ENCODE assay signal across 9 mouse cellular contexts in genomic region chr6:90808544-90808943, GRCm38 (mm10).
DNase-seq lines count a peak whose midpoint lies in the region; ATAC-seq lines count a peak whose summit lies in the region.
"Had no signal": no experiment of that assay in that cellular context is flagged by ENCODE, and none has a peak within 500 bp of the region (broad histone marks: within the 10 kb centered on the region; RNA-seq: fewer than 3 reads in every experiment).

No protein-coding gene starts in this region.

- no peaks in the 10 kb centered on the region for H3K9me3 ChIP-seq in heart, embryonic 14.5 days (ENCODE audit: control insufficient read depth, low read length)
- H3K9me3 ChIP-seq in forebrain, embryonic 13.5 days (replicated peaks), result no peaks in the 10 kb centered on the region
- no peaks in the 10 kb centered on the region for H3K9me3 ChIP-seq in midbrain, embryonic 11.5 days (ENCODE audit: control insufficient read depth, low read length)
- H3K9me3 ChIP-seq: embryonic facial prominence, embryonic 12.5 days had no signal

- H3K9ac ChIP-seq in heart, embryonic 14.5 days (ENCODE audit: low read length), result peak overlapping the region; percentile 49
- H3K9ac ChIP-seq in forebrain, embryonic 13.5 days, result peak overlapping the region; percentile 23
- no peak overlapping the region for H3K9ac ChIP-seq in midbrain, embryonic 11.5 days (ENCODE audit: low read length)
- H3K9ac ChIP-seq: embryonic facial prominence, embryonic 12.5 days had no signal

- ATAC-seq in heart, embryonic 14.5 days (ENCODE audit: insufficient number of reproducible peaks, insufficient read depth, low FRiP score, low read depth), result 0 out of 2 replicates have a peak, but pooled peaks have one; percentile 11
- ATAC-seq in forebrain, embryonic 13.5 days, result no peak; the same call in 1 of the 2 replicates
- ATAC-seq in midbrain, embryonic 11.5 days (ENCODE audit: low FRiP score), result peak; percentile 62; the same call in 1 of the 2 replicates

- H3K4me3 ChIP-seq in heart, embryonic 14.5 days (ENCODE audit: control insufficient read depth in 1 of 2, insufficient read depth in 1 of 2, low read depth in 1 of 2, low read length in 2 of 2), result no peak overlapping the region
- H3K4me3 ChIP-seq in forebrain, embryonic 13.5 days, result no peak overlapping the region
- no peak overlapping the region for H3K4me3 ChIP-seq in midbrain, embryonic 11.5 days (ENCODE audit: low read depth, low read length)
- H3K4me3 ChIP-seq: embryonic facial prominence, embryonic 12.5 days had no signal

- DNase-seq in heart, adult 18-20 months, result no peak
- DNase-seq in ZHBTc4 (ENCODE audit: low read depth, low spot score), result peak; percentile 30
- peak; percentile 83 for DNase-seq in midbrain, embryonic 11.5 days (ENCODE audit: low spot score, missing footprints)
- no peak for DNase-seq in adrenal gland, postnatal 36 days
- no peak for DNase-seq in adrenal gland, adult 2 months
- no peak for DNase-seq in lung, postnatal 25 days (ENCODE audit: low spot score)

- peak overlapping the region; percentile 89 to 94 for H3K27ac ChIP-seq in heart, embryonic 14.5 days (replicated peaks in 1 of 2; ENCODE audit: control insufficient read depth in 1 of 2, insufficient read depth in 1 of 2, low read depth in 2 of 2, low read length in 2 of 2)
- H3K27ac ChIP-seq in forebrain, embryonic 13.5 days, result peak overlapping the region; percentile 0; the same call in 1 of the 2 replicates
- H3K27ac ChIP-seq in midbrain, embryonic 11.5 days (ENCODE audit: low read depth, low read length), result no peak overlapping the region
- H3K27ac ChIP-seq: embryonic facial prominence, embryonic 12.5 days had no signal

- whole genome bisulfite sequencing in heart, embryonic 14.5 days, result 13% methylated on average over 5 of the region's 5 CpGs
- 11% methylated on average over 5 of the region's 5 CpGs for WGBS in forebrain, embryonic 13.5 days
- 7% methylated on average over 5 of the region's 5 CpGs for WGBS in midbrain, embryonic 11.5 days

- H3K27me3 ChIP-seq in heart, embryonic 14.5 days (ENCODE audit: control insufficient read depth, insufficient read depth, low read length), result no peaks in the 10 kb centered on the region
- H3K27me3 ChIP-seq in forebrain, embryonic 13.5 days, result no peaks in the 10 kb centered on the region
- no peaks in the 10 kb centered on the region for H3K27me3 ChIP-seq in midbrain, embryonic 11.5 days (ENCODE audit: control insufficient read depth, insufficient read depth, low read length)
- H3K27me3 ChIP-seq: embryonic facial prominence, embryonic 12.5 days had no signal

- H3K4me2 ChIP-seq in heart, embryonic 14.5 days (ENCODE audit: low read length), result peak overlapping the region; percentile 45
- H3K4me2 ChIP-seq in forebrain, embryonic 13.5 days, result peak overlapping the region; percentile 64
- H3K4me2 ChIP-seq in midbrain, embryonic 11.5 days, result no peak overlapping the region
- H3K4me2 ChIP-seq: embryonic facial prominence, embryonic 12.5 days had no signal

- H3K4me1 ChIP-seq in heart, embryonic 14.5 days (ENCODE audit: control insufficient read depth in 2 of 2, insufficient read depth in 2 of 2, low read length in 2 of 2), result peaks cover 48 to 66% of the 10 kb centered on the region in 2 experiments
- peaks cover 54% of the 10 kb centered on the region for H3K4me1 ChIP-seq in forebrain, embryonic 13.5 days
- peaks cover 25% of the 10 kb centered on the region for H3K4me1 ChIP-seq in midbrain, embryonic 11.5 days (ENCODE audit: control insufficient read depth, insufficient read depth, low read length)

- no peaks in the 10 kb centered on the region for H3K36me3 ChIP-seq in heart, embryonic 14.5 days (ENCODE audit: control insufficient read depth, insufficient read depth, low read length)
- H3K36me3 ChIP-seq in forebrain, embryonic 13.5 days (ENCODE audit: poor library complexity, severe bottlenecking), result no peaks in the 10 kb centered on the region
- no peaks in the 10 kb centered on the region for H3K36me3 ChIP-seq in midbrain, embryonic 11.5 days (ENCODE audit: control insufficient read depth, insufficient read depth, low read length)
- H3K36me3 ChIP-seq: embryonic facial prominence, embryonic 12.5 days had no signal

Comparison
In these comparisons a context has a peak if more than half of its experiments do, and no peak if none do; other contexts are left out.
1. DNase-seq: peak in ZHBTc4 (single experiment) and midbrain, embryonic 11.5 days (single experiment); none in heart, adult 18-20 months (0 of 2), adrenal gland, postnatal 36 days (0 of 2), adrenal gland, adult 2 months (single experiment) and lung, postnatal 25 days (single experiment).